Mouse (Mus musculus): ENCODE data around the gene Tmem252.
"Not testable (repeated sequence)": the region's sequence is repeated elsewhere in the genome, so short reads cannot be mapped to it uniquely, and the experiment has no call there.

Tmem252 gene

DNA sequence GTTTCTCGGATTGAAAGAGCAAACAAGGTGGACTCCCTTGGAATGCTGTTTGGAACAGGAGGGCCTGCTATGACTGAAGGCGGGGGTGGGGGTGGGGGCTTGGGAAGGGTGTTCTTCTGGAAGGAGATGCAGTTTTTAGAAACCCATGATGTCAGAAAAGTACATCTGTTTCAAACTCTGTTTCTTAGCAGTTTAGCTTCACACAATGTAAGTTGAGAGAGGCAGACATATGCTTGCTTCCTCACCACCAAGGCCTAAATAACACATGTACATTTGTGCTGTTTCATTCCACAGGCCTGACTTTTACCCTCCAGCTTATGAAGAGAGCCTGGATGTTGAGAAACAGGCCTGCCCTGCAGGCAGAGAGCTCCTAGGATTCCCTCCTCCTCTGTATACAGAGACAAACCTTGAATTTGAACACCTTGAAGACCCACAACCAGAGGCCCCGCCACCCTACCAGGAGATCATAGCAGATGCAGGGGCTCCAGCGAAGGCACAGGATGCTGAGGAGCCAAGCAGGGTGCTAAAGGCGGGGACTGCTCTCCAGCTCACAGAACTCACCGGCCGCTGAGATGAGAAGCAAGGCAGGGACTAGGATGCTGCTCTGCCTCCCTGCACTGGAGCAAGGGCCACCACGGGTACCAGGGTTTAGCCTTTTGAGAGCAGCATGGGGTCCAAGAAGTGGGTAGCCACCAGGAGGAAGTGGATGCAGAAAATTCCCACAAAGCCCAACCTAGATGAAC lies 3.6 kb downstream of the Tmem252 start:
- DNase-seq (ENCODE audit: low read depth, low spot score) = no peak

DNA sequence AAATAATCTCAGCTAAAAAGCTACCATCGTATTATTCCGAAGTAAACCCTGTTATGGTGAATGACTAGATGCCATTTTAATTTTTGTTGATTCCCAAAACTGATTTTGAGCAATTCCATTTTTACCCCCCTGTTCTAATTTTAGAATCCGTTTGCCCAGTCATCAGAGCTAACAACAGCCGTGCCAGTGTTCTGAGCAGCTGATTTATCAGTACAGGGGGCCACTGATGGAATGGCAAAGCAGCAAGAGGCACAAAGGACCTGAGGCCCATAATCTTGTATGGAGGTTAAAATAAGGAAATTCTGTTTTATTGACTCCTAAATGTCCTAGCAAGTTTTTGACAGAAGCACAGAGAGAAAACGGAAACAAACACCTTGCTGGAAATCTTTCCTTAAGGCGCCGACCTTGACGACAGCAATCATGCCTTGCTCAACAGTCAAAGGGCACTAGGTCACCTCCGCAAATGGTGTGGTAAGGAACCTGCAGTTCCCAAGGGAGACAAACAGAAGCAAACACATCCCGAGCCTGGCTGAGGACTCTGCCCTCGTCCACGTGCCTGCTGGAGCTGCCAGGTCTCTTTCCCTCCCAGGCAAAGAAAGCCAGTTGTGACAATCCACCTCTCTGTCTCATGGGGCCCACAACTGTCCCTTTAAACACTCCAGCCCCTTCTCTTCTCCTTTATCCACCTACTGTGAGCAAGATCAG lies 9.4 kb downstream of the Tmem252 start:
- peak; percentile 25 for DNase-seq (ENCODE audit: low read depth, low spot score)

GRCm38 (mm10) chr19:24686411-24686810 lies 12.6 kb downstream of the Tmem252 start:
- DNase-seq (ENCODE audit: low read depth, low spot score) = no peak

DNA sequence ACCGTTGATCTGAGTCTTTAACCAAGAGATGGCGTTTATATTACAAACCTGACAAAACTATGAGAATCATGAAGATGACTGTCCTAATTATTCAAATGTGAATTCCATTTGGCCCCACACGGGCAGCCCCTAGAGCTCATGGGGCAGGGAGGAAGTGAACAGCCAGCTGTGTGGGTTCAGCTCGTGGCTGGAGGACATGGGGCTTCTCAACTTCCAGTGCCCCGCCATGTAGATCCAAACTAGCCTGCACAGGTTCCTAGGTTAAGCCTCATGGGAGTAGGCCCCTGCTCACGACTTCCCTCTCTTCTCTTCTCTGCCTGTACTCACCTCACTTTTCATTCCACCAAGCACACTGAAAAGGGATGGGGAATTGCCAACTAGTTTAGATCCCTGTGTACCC lies 14.5 kb downstream of the Tmem252 start:
- no peak for DNase-seq (ENCODE audit: low read depth, low spot score)

DNA sequence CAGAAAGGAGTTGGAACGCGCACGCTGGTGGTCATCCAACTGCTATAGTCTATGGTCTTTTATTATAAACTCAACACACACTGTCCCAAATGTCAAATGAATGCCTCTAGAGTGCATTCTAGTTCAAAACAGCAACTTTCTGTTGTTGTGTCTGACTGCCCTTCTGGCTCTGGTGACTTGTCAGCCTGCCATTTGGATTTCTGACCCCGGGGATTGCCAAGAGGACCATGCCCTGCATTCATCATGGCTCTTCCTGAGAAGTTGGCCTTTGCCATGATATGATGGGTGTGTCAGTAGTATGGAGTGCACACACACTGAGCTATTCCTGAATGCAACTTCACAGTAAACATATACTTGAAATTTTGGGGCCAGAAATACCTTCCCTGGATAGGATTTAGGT lies 15.7 kb downstream of the Tmem252 start:
- no peak for DNase-seq (ENCODE audit: low read depth, low spot score)

DNA sequence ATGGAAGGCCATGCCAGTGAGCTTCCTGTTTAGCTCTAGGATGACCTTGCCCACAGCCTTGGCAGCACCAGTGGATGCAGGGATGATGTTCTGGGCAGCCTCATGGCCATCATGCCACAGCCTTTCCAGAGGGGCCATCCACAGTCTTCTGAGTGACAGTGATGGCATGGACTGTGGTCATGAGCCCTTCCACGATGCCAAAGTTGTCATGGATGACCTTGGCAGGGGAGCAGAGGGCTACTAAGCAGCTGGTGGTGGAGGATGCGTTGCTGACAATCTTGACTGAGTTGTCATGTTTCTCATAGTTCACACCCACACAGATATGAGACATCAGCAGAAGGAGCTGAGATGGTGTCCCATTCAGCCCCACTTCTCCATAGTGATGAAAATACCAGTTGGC lies 18.9 kb downstream of the Tmem252 start:
- no peak for DNase-seq (ENCODE audit: low read depth, low spot score)

DNA sequence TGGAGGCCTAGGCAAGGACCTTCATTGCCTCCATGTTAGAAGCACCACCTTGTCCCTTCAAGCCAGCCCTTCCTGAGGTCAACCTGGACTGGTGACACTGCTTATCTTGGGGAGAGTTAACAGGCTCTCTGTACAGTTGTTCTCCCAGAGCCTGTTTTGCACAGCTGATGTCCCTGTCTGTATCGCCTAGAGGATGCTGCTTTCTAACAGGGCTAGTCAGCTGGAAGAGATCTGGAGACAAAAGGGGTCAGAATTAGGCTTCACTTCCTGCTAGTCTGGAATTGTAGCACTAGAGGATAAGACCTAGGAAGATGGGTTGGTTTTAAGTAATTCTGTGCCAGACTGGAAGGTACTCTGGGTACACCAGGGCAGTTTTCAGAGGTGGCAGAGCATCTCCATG lies 24.1 kb downstream of the Tmem252 start:
- DNase-seq (ENCODE audit: low read depth, low spot score) = no peak

GRCm38 (mm10) chr19:24698651-24699050 lies 24.8 kb downstream of the Tmem252 start:
- DNase-seq (ENCODE audit: low read depth, low spot score) = no peak

- DNase-seq (ENCODE audit: low read depth, low spot score) = no peak
These were observed 25.4 kb downstream of the Tmem252 start for GRCm38 (mm10) chr19:24699196-24699595.

GRCm38 (mm10) chr19:24699910-24700309 lies 26.1 kb downstream of the Tmem252 start:
- DNase-seq (ENCODE audit: low read depth, low spot score) = no peak

GRCm38 (mm10) chr19:24700664-24701063 lies 26.9 kb downstream of the Tmem252 start:
- no peak for DNase-seq (ENCODE audit: low read depth, low spot score)

- DNase-seq (ENCODE audit: low read depth, low spot score) = no peak
These were observed 27.9 kb downstream of the Tmem252 start for GRCm38 (mm10) chr19:24701716-24702115.

DNA sequence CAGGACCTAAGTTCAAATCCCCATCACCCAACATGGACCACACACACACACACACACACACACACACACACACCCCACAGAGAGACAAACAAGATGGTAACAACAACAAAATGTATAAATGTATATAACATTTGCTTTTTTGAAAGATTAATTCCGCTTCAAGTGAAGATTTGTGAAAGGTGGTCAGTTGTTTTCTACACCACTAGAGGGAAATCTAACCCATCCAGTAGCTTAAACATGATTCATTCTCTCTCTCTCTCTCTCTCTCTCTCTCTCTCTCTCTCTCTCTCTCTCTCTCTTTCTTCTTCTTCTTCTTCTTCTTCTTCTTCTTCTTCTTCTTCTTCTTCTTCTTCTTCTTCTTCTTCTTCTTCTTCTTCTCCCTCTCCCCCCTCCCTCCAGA lies 29.4 kb downstream of the Tmem252 start:
- DNase-seq (ENCODE audit: low read depth, low spot score) = not testable (repeated sequence)

GRCm38 (mm10) chr19:24703680-24704079 lies 29.9 kb downstream of the Tmem252 start:
- peak; percentile 14 for DNase-seq (ENCODE audit: low read depth, low spot score)

GRCm38 (mm10) chr19:24704326-24704725 lies 30.5 kb downstream of the Tmem252 start:
- DNase-seq (ENCODE audit: low read depth, low spot score) = no peak

GRCm38 (mm10) chr19:24705395-24705794 lies 31.6 kb downstream of the Tmem252 start:
- DNase-seq (ENCODE audit: low read depth, low spot score) = no peak

DNA sequence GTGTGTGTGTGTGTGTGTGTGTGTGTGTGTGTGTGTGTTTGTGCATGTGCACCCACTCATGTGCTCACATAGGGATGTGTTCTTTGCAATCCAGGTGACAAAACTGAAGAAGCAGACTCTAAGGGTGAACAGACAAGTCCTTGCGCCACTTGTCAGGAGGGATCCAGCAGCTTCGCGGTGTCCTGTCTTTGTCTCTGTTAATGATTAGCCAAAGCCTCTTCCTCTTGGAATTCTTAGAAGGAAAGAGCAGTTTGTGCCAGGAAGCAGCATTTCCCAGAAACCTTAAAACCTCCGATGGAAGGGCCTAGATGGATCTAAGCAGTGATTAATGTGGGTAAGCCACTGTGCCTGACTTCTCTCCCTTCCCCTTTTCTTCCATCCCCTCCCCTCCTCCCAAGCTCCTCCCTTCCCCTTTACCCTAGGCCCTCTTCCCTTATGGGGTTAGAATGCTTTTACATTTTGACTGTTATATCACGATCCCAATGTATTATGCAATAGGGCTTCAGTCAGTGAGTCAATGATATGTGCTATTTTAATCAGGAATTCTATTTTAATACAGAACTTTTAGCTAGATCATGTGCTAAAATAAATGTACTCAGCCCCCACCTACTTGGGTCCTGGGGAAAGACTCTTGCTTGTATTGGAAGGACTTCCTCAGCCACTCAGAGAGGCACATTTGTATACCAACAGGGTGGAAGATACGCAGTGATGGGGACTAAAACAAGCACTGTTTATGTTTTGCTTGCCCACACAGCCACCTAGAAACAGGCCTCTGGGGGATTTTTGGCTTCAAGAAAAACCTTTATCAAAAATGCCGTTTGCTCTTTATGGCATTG lies 33.5 kb downstream of the Tmem252 start:
- no peak for DNase-seq (ENCODE audit: low read depth, low spot score)

DNA sequence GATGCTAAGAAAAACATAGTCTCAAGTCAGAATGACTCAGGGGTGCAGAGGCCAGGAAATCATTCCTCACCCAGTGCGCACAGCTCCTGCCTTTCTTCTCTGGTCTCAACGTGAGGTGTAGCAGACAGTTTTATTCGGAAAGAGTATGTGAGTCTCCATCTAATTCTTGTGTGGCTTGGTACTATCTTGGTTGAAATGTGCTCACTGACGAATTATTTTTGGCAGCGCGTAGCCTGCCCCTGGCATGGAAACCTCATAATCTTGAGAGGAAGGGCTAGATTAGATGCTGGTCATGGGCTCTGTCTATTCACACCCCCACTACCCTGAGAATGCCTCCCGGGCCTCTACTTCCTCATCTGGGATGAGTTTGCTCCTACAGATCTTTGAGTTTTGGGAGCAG lies 34.2 kb downstream of the Tmem252 start:
- DNase-seq (ENCODE audit: low read depth, low spot score) = no peak

- no peak for DNase-seq (ENCODE audit: low read depth, low spot score)
These were observed 42.7 kb downstream of the Tmem252 start for GRCm38 (mm10) chr19:24716303-24717097.

DNA sequence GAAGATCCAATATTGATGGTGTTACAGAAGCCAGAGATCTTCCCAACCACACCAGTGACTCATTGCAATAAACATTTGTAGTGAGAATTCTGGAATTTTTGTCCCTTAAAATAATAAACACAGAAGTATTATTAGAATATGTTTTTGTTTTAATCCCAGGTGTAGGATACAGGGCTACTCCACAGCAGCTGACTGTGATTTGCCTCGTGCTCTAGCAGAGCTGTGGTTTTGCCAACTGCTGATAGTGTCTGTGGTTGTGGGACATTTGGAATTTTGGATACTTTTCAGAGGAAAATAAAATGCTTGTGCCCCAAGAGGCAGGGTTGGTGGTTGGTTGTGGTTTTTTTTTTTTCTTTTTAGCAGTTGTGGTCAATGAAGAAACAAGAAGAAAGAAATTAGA lies 44.2 kb downstream of the Tmem252 start:
- no peak for DNase-seq (ENCODE audit: low read depth, low spot score)

GRCm38 (mm10) chr19:24719504-24719903 lies 45.7 kb downstream of the Tmem252 start:
- no peak for DNase-seq (ENCODE audit: low read depth, low spot score)

- no peak for DNase-seq (ENCODE audit: low read depth, low spot score)
These were observed 46.6 kb downstream of the Tmem252 start for GRCm38 (mm10) chr19:24720448-24720847.

All from skeletal muscle tissue, adult 2 months (tissue).